Mouse (Mus musculus): ENCODE results near the gene Sez6l.
A peak's percentile ranks its signal among the peaks of the same experiment; 100 is the strongest.

Sez6l gene

DNA sequence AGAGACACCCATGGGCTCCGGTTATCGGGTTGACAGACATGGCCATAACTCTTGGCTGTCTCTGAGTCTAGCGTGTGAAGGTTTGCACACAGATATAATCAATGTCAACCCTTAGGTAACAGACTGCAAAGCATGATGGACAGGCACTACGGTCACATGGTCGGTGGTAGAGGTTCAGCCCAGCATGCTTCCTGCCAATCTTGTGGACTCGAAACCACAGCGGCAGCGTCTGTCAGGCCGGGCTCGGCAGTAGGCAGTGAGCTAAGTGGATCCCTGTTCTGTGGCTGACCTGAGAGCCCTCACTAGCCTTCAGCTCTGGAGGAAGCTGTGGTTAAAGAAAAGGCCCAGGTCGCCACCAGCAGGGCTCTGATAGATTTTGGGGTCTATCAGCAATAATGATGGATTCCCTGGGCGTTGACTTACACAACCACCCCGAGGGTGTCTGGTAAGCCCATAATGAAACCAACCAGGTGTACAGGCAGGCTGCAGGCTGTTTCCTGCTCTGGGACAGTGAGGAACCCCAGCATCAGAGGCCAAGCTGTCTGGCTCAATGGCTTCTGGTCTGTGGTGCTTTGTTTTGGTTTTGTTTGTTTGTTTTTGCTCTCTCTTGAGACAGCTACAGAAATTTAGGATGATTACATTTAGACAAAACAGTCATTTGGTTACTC is 192.0 kb downstream of the Sez6l start:
- DNase-seq: no peak

DNA sequence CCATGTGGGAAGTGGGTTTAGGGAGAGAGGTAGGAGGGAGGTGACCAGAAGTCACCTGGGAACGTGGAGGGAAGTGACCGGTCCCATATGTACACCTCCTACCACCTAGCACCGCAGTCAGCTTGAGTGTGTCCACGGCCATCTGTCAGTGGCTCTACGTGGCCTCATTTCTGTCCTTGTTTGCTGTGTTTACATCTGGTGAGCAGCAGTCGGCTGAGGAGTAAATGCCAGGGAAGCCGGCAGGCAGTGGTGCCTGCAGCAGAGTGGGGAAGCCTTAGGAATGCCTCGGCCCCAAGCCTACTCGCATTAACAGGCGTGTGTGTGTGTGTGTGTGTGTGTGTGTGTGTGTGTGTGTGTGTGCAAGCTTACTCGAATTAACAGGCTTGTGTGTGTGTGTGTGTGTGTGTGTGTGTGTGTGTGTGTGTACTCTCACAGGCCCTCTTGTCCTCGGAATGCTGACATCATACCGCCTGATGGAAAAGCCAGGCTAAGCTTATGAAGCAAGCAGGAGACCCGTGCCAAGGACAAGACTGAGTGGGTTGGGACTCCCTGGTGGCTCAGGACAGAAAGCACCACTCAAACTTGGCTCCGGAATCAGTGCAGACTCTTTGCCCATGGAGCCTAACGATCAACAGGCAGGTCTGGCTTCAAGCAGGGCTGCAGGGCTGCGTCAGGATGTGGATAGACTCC is 194.2 kb downstream of the Sez6l start:
- peak in 1 of 2 experiments; percentile 50 for DNase-seq

- no peak for DNase-seq
These were observed 194.9 kb downstream of the Sez6l start for GRCm38 (mm10) chr5:112382042-112382441.

GRCm38 (mm10) chr5:112381154-112381553 is 195.8 kb downstream of the Sez6l start:
- no peak for DNase-seq

- DNase-seq: no peak
These were observed 198.3 kb downstream of the Sez6l start for GRCm38 (mm10) chr5:112378716-112379115.

- DNase-seq: peak in 1 of 2 experiments; percentile 4
These were observed 199.6 kb downstream of the Sez6l start for GRCm38 (mm10) chr5:112377380-112377779.

DNA sequence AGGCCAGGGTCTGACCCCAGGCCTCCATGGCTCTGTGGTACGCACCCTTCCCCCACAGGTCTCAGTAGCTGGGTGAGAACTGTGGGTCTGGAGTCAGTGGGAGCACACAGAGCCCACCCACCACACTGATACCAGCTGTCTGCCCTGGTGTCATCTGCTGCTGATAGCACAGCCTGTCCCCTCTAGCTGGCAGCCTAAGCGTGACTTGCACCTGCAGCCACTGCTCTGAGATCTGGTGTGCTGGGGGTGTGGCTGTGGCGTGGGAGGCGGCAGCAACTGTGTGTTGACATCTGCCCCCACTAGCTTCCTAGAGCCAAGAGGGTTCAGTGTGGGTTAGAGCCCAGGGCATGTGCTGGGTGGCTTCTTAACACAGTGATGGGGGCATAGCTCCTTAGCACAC is 200.9 kb downstream of the Sez6l start:
- no peak for DNase-seq

GRCm38 (mm10) chr5:112371933-112372332 is 205.1 kb downstream of the Sez6l start:
- peak; percentile 81 to 85 for DNase-seq

DNA sequence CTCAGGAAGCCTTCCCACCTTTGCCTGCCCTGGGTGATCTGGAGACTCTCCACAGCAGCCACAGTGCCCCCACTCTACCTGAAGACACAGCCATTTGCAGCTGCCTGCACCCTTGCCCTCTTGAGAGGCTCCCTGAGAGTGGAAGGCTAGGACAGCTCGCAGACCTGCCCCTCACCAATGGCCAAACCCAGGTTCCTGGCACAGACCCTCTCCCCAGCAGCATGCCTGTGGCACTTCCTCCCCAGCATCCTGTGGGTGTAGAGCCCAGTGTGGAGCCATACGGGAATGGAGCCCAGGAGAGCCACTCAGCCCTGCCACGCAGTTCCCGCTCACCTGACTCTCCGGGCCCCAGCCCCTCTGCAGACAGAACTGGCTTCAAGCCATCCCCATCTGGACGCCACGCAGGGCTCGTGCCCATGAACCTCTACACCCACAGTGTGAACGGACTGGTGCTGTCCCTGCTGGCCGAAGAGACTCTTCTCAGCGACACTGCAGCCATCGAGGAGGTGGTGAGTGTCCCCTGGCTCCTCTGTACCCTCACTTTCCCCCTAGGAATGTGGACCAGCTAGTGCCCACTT is 206.7 kb downstream of the Sez6l start:
- peak; percentile 57 to 62 for DNase-seq

- DNase-seq: peak in 1 of 2 experiments; percentile 49
These were observed 207.7 kb downstream of the Sez6l start for GRCm38 (mm10) chr5:112369326-112369725.

All from cerebellum, postnatal 14 days (tissue).